Mouse (Mus musculus): Measurements from ENCODE around the gene Mfsd4b5. TPM values are rescaled to one million over a fixed set of nuclear protein-coding genes. Genes with fewer than 3 reads are reported as not detected.

The Mfsd4b5 gene
- polyA plus RNA-seq, 1 experiment from 2014 or later, result 0.09 TPM

GRCm38 (mm10) chr10:39908768-39909441, 77.5 kb downstream of the Mfsd4b5 start:
- Histone ChIP-seq H3K4me1 (no peaks in the 10 kb centered on the region), H3K4me2 (no peak overlapping the region), H3K36me3 (no peaks in the 10 kb centered on the region), H3K27ac (no peak overlapping the region), H3K9me3 (no peaks in the 10 kb centered on the region), H3K4me3 (no peak overlapping the region), H3K9ac (no peak overlapping the region), H3K27me3 (no peaks in the 10 kb centered on the region)
- WGBS, result 72% methylated on average over 13 of the region's 13 CpGs
- no peak for ATAC-seq (ENCODE audit: insufficient number of reproducible peaks, low FRiP score, low TSS enrichment, low read depth)

Other genes with a start within 250 kb of the Mfsd4b5 start
- gene Mfsd4b4, start 87.4 kb downstream of the Mfsd4b5 start, polyA plus RNA-seq (2015; fragmentation: Nextera tagmentation; extraction: Ambion mirVana), result 4.1 and 4.6 TPM in 2 replicates
- not detected in 2 replicates for gene Mfsd4b2, start 59.7 kb downstream of the Mfsd4b5 start, polyA plus RNA-seq (2015; fragmentation: Nextera tagmentation; extraction: Ambion mirVana)
- gene Mfsd4b3, start 26.5 kb downstream of the Mfsd4b5 start, polyA plus RNA-seq (2015; fragmentation: Nextera tagmentation; extraction: Ambion mirVana), result 0.70 and 0.89 TPM in 2 replicates
- gene Mfsd4b1, start 38.6 kb upstream of the Mfsd4b5 start, polyA plus RNA-seq (2015; fragmentation: Nextera tagmentation; extraction: Ambion mirVana), result 0.32 and 0.67 TPM in 2 replicates
- gene Slc16a10, start 155.6 kb upstream of the Mfsd4b5 start, polyA plus RNA-seq (2015; fragmentation: Nextera tagmentation; extraction: Ambion mirVana), result 7.3 and 7.9 TPM in 2 replicates